Mouse (Mus musculus) C2C12 (cell line): ENCODE measurements around the gene Wfdc11.

Experiments used
- CEBPB ChIP-seq: IDR thresholded peaks from one replicate; pipeline ENCODE4 v1.6.1; 2011; ENCODE audit warnings: low read depth, mild to moderate bottlenecking, control low read depth, moderate library complexity
- CTCF ChIP-seq: IDR thresholded peaks from one replicate; pipeline ENCODE4 v1.5.1; 2011; ENCODE audit not compliant: control insufficient read depth, insufficient read depth, insufficient read length
- FOSL1 ChIP-seq: IDR thresholded peaks from one replicate; pipeline ENCODE4 v1.8.0; 2011; ENCODE audit warnings: mild to moderate bottlenecking, low read length; ENCODE audit not compliant: poor library complexity, insufficient read depth, severe bottlenecking
- MYOD1 ChIP-seq: IDR thresholded peaks from one replicate; pipeline ENCODE4 v1.6.1; 2011; ENCODE audit warnings: low read depth; ENCODE audit not compliant: control insufficient read depth, insufficient read length

DNA sequence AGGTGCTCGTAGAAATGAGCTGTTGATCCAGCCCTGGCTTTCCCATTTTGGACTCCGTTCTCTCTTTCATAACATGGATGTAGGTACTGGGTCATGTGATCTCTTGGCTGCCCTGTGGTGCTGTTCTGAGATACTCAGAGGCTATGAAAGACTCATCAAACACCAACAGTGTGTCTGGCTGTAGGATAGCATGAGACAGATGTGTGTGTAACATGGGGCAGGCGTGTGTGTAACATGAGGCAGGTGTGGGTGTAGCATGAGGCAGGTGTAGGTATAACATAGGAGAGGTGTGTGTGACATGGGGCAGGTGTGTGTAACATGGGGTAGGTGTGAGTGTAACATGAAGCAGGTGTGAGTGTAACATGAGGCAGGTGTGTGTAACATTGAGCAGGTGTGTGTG, 58.5 kb downstream of the Wfdc11 start:
- TF ChIP-seq CTCF (no peak), FOSL1 (no peak), MYOD1 (no peak), CEBPB (no peak)
